Mouse (Mus musculus) kidney, adult 2 months (tissue): ENCODE results near the gene Mast3.

Source experiments
- CTCF ChIP-seq: fragments of 200-500 bp; conservative IDR thresholded peaks from 2 replicates; pipeline ENCODE4 v1.5.1; 2011; ENCODE audit warnings: low read depth, mild to moderate bottlenecking, control low read depth, low read length, moderate library complexity, mixed read lengths; ENCODE audit not compliant: insufficient read depth, insufficient read length
- POLR2A ChIP-seq: fragments of 200-500 bp; IDR thresholded peaks from one replicate; pipeline ENCODE4 v1.6.1; 2011; ENCODE audit warnings: low read depth, low read length, control low read depth

GRCm38 (mm10) chr8:70787051-70787445 lies 17.8 kb downstream of the Mast3 start:
- TF ChIP-seq POLR2A (no peak), CTCF (no peak)
